Mouse (Mus musculus) liver, adult 2 months (tissue): Measurements from ENCODE around the gene Naa35. TPM values are rescaled to one million over a fixed set of nuclear protein-coding genes. Genes with fewer than 3 reads are reported as not detected.

Experiments
- DNase-seq: peaks from one replicate; pipeline ENCODE4 v3.0.0-alpha.2; 2011; ENCODE audit warnings: low read depth, low spot score; ENCODE audit errors: extremely low read depth
- H3K27ac ChIP-seq: fragments of 200-500 bp; replicated peaks from 2 replicates; pipeline ENCODE4 v1.5.1; 2012; ENCODE audit warnings: low read depth, mild to moderate bottlenecking, control low read depth, inconsistent platforms, low read length; ENCODE audit not compliant: insufficient read depth
- H3K27me3 ChIP-seq: fragments of 200-500 bp; 2 replicates; pipeline ENCODE4 v1.6.1; 2012; ENCODE audit warnings: mild to moderate bottlenecking, moderate library complexity, low read length, inconsistent platforms; ENCODE audit not compliant: control insufficient read depth, insufficient read depth
- H3K36me3 ChIP-seq: fragments of 200-500 bp; 2 replicates; pipeline ENCODE4 v1.6.1; 2012; ENCODE audit warnings: low read length, inconsistent platforms; ENCODE audit not compliant: control insufficient read depth, insufficient read depth
- H3K4me1 ChIP-seq: fragments of 200-500 bp; 2 replicates; pipeline ENCODE4 v1.6.1; 2011; ENCODE audit warnings: low read length; ENCODE audit not compliant: control insufficient read depth, insufficient read depth
- H3K4me3 ChIP-seq: fragments of 200-500 bp; 2 replicates; pipeline ENCODE4 v1.5.1; 2011; ENCODE audit warnings: low read depth, mild to moderate bottlenecking, control low read depth, low read length, moderate library complexity; ENCODE audit not compliant: insufficient read depth
- H3K79me2 ChIP-seq: fragments of 200-500 bp; 2 replicates; pipeline ENCODE4 v1.6.1; 2012; ENCODE audit warnings: inconsistent platforms, mild to moderate bottlenecking, low read length, moderate library complexity; ENCODE audit not compliant: control insufficient read depth, insufficient read depth
- H3K9ac ChIP-seq: fragments of 200-500 bp; 2 replicates; pipeline ENCODE4 v1.6.1; 2012; ENCODE audit warnings: low read depth, mild to moderate bottlenecking, control low read depth, inconsistent platforms, low read length
- CTCF ChIP-seq: fragments of 200-500 bp; IDR thresholded peaks from 2 replicates; pipeline ENCODE4 v1.5.1; 2011; ENCODE audit warnings: low read depth, low read length, control low read depth
- POLR2A ChIP-seq: fragments of 200-500 bp; IDR thresholded peaks from 2 replicates; pipeline ENCODE4 v1.6.1; 2011; ENCODE audit warnings: low read length, control low read depth; ENCODE audit not compliant: insufficient read depth; ENCODE audit errors: extremely low read depth
- WGBS: fragments of 180-500 bp; shearing (Covaris S2); methylation state at CpG from one replicate; pipeline ENCODE4 v1.1.7; 2018; 5-methylcytosine and 5-hydroxymethylcytosine counted together
- polyA plus RNA-seq: library from polyadenylated mRNA; depleted of rRNA; stranded (reverse); fragments of >200 nt; gene quantifications from 2 replicates; pipeline ENCODE4 v1.2.3, GENCODE M21; 2012
- total RNA-seq: library from RNA; depleted of rRNA; stranded (reverse); fragments of >200 nt; gene quantifications from 2 replicates; pipeline ENCODE4 v1.2.3, GENCODE M21; 2014

The Naa35 gene
- total and polyA plus RNA-seq, 2 experiments: 29.1 to 32.3 TPM

- Histone ChIP-seq H3K9ac (no peak overlapping the region), H3K79me2 (no peaks in the 10 kb centered on the region), H3K4me1 (no peaks in the 10 kb centered on the region), H3K27ac (no peak overlapping the region), H3K36me3 (no peaks in the 10 kb centered on the region), H3K27me3 (no peaks in the 10 kb centered on the region), H3K4me3 (no peak overlapping the region)
- DNase-seq: no peak
- TF ChIP-seq POLR2A (no peak), CTCF (no peak)
- WGBS: 79% methylated on average over 5 of the region's 5 CpGs
Measured at GRCm38 (mm10) chr13:59652651-59653050, 67.6 kb downstream of the Naa35 start.

- Histone ChIP-seq H3K4me3 (no peak overlapping the region), H3K4me1 (no peaks in the 10 kb centered on the region), H3K36me3 (no peaks in the 10 kb centered on the region), H3K27ac (no peak overlapping the region), H3K27me3 (no peaks in the 10 kb centered on the region), H3K79me2 (no peaks in the 10 kb centered on the region), H3K9ac (no peak overlapping the region)
- no peak for DNase-seq
- no peak for TF ChIP-seq POLR2A
- TF ChIP-seq CTCF: no peak
- 83% methylated on average over 3 of the region's 3 CpGs for WGBS
Measured at GRCm38 (mm10) chr13:59653136-59653535, 68.1 kb downstream of the Naa35 start.

DNA sequence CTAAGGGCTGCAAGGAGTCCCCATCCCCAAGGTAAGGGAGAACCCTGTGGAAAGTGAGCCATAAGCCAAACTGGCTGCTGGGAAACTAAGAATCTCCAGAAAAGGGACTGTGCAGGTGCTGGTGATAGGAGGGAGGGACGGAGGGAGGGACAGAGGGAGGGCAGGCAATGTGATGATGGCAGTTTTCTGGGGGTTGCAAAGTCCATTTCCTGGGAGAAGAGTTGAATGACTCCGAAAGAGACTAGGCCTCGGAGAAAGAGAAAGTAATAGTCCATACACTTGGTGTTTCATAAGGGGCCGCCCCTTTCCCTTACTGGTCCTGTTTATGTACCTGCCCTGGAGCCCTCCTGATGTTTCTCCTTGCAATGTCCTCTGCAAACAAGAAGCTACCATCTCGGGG lies 69.4 kb downstream of the Naa35 start:
- no peak for DNase-seq
- Histone ChIP-seq H3K79me2 (no peaks in the 10 kb centered on the region), H3K27me3 (no peaks in the 10 kb centered on the region), H3K9ac (no peak overlapping the region), H3K27ac (no peak overlapping the region), H3K36me3 (no peaks in the 10 kb centered on the region), H3K4me3 (no peak overlapping the region), H3K4me1 (no peaks in the 10 kb centered on the region)
- TF ChIP-seq CTCF (no peak), POLR2A (no peak)
- 70% methylated on average over 5 of the region's 5 CpGs for WGBS

DNA sequence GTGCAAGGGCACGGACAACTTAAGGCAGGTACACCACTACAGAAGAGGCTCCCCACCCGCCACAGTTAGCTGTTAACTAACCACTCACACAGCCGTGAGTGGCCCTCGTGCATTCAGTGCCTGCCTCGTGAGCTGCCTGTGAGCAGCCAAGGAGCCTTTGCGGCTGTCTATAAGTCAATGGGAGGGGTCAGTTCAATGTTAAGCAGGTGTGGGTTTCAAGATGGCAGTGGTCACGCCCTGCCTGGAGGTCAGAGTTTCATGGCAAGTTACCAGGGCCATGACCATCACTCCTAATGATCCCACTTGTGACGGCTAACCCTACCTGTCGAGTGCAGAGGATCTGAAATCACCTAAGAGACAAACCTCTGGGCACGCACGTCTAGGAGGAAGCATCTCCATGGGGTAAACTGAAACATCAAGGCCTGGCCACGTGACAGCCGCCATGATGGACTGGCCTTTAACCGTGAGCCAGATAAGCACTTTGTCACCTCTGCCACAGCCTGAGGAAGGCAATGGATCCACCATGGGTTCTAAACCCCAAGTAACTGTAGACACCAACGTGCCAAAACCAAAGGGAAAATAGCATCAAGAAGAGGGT lies 70.8 kb downstream of the Naa35 start:
- TF ChIP-seq POLR2A (no peak), CTCF (no peak)
- no peak for DNase-seq
- WGBS: 95% methylated on average over 15 of the region's 15 CpGs
- Histone ChIP-seq H3K27ac (no peak overlapping the region), H3K4me3 (no peak overlapping the region), H3K36me3 (no peaks in the 10 kb centered on the region), H3K4me1 (no peaks in the 10 kb centered on the region), H3K27me3 (no peaks in the 10 kb centered on the region), H3K9ac (no peak overlapping the region), H3K79me2 (no peaks in the 10 kb centered on the region)

DNA sequence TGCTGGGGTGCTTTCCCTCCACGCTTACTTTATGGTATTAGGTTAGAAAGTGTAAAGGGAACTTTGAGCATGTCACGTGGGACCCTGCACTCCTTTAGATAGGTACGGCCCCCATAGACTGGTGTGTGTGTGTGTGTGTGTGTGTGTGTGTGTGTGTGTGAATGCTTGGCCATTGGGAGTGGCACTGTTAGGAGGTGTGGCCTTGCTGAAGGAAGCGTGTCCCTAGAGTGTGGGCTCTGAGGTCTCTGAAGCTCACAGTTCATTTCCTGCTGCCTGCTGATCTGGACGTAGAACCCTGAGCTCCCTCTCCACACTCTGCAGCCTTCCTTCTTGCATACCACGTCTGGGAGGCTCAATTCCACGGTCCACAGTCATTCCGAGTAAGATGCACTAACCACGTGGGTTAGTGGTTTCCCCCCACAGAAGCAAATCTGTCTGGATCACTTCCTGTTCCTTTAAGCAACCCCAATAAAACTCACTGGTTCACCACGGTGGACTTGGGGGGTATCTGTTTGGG lies 71.3 kb downstream of the Naa35 start:
- Histone ChIP-seq H3K36me3 (no peaks in the 10 kb centered on the region), H3K79me2 (no peaks in the 10 kb centered on the region), H3K4me3 (no peak overlapping the region), H3K9ac (no peak overlapping the region), H3K27me3 (no peaks in the 10 kb centered on the region), H3K27ac (0 out of 2 replicates have a peak overlapping the region, but pooled peaks have one; percentile 7), H3K4me1 (no peaks in the 10 kb centered on the region)
- no peak for DNase-seq
- TF ChIP-seq POLR2A (no peak), CTCF (no peak)
- WGBS: 75% methylated on average over 10 of the region's 10 CpGs

DNA sequence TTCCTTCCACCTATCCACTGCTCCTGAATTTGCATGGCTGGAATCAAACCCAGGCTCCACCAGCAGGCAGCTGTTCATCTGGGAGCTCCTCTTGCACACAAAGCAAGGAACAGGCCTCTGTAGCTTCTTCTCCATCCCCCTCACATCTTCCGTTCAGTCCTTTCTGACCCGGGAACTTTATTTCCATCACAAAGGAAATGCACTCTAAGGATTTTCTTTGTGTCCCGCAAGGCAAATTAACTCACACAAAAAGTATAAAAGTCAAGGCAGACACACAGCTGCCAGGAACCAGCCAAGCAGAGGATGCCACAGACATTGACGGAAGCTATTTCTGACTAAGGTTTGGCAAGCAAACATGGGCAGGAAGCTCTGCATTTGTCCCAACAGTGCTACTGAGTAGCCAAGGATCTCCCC lies 71.9 kb downstream of the Naa35 start:
- DNase-seq: no peak
- Histone ChIP-seq H3K9ac (no peak overlapping the region), H3K27ac (peak overlapping the region; percentile 7; the same call in 1 of the 2 replicates), H3K4me3 (no peak overlapping the region), H3K4me1 (no peaks in the 10 kb centered on the region), H3K36me3 (no peaks in the 10 kb centered on the region), H3K27me3 (no peaks in the 10 kb centered on the region), H3K79me2 (no peaks in the 10 kb centered on the region)
- 77% methylated on average over 4 of the region's 4 CpGs for WGBS
- no peak for TF ChIP-seq POLR2A
- no peak for TF ChIP-seq CTCF
